Mouse (Mus musculus) frontal cortex, adult (tissue): Measurements from ENCODE around the gene Grm6.
A peak's percentile ranks its signal among the peaks of the same experiment; 100 is the strongest.

Experiments used
- ATAC-seq: cut with Nextera tagmentation; 2 replicates; pipeline ENCODE4 v1.9.2; 2017; ENCODE audit warnings: mild to moderate bottlenecking, moderate library complexity, mixed read lengths; ENCODE audit not compliant: low TSS enrichment

Gene Grm6

GRCm38 (mm10) chr11:50850177-50850735 is at the start of gene Grm6:
Grm6 (plus strand) TSS chr11:50850685.
- no peak for ATAC-seq

- no peak for ATAC-seq
Observed at GRCm38 (mm10) chr11:50814233-50814632, 36.3 kb upstream of the Grm6 start.

- ATAC-seq = no peak
Observed at GRCm38 (mm10) chr11:50826214-50826613, 24.3 kb upstream of the Grm6 start.

GRCm38 (mm10) chr11:50827010-50827953 is 23.2 kb upstream of the Grm6 start, which contains the start of gene Zfp354c:
Zfp354c (minus strand) TSS chr11:50827724.
- ATAC-seq = peak; percentile 100

GRCm38 (mm10) chr11:50835727-50836126 is 14.8 kb upstream of the Grm6 start:
- no peak for ATAC-seq

GRCm38 (mm10) chr11:50841023-50841735 is 9.3 kb upstream of the Grm6 start, which contains the start of gene Zfp879:
Zfp879 (minus strand) TSS chr11:50841552.
- ATAC-seq = peak; percentile 100

GRCm38 (mm10) chr11:50845951-50846350 is 4.5 kb upstream of the Grm6 start:
- no peak for ATAC-seq

- ATAC-seq = peak; percentile 62; the same call in 1 of the 2 replicates
Observed at GRCm38 (mm10) chr11:50847047-50847446, 3.4 kb upstream of the Grm6 start.

- no peak for ATAC-seq
Observed at GRCm38 (mm10) chr11:50848520-50849137, 1.9 kb upstream of the Grm6 start.

GRCm38 (mm10) chr11:50849310-50849709 is 1.2 kb upstream of the Grm6 start:
- no peak for ATAC-seq

- peak; percentile 69 for ATAC-seq
Observed at GRCm38 (mm10) chr11:50850989-50851601, 610 bp downstream of the Grm6 start.

GRCm38 (mm10) chr11:50878641-50879040 is 28.2 kb downstream of the Grm6 start:
- no peak for ATAC-seq

- no peak for ATAC-seq
Observed at GRCm38 (mm10) chr11:50883756-50884155, 33.3 kb downstream of the Grm6 start.

- no peak for ATAC-seq
Observed at GRCm38 (mm10) chr11:50886231-50886932, 35.9 kb downstream of the Grm6 start.

GRCm38 (mm10) chr11:50886933-50887293 is 36.4 kb downstream of the Grm6 start:
- peak; percentile 33 for ATAC-seq

GRCm38 (mm10) chr11:50887390-50888128 is 37.1 kb downstream of the Grm6 start, which contains the start of gene Zfp454:
Zfp454 (minus strand) TSS chr11:50887651.
- peak; percentile 98 for ATAC-seq

GRCm38 (mm10) chr11:50892441-50892840 is 42.0 kb downstream of the Grm6 start:
- ATAC-seq = no peak

- no peak for ATAC-seq
Observed at GRCm38 (mm10) chr11:50897359-50897758, 46.9 kb downstream of the Grm6 start.

GRCm38 (mm10) chr11:50908136-50908535 is 57.7 kb downstream of the Grm6 start:
- peak; percentile 94 for ATAC-seq

- ATAC-seq = no peak
Observed at GRCm38 (mm10) chr11:50913301-50913700, 62.8 kb downstream of the Grm6 start.
